Comparison of ENCODE assay signal across 7 mouse cellular contexts in genomic region chr8:70302358-70302890, GRCm38 (mm10). TPM values are rescaled to one million over a fixed set of nuclear protein-coding genes. Genes with fewer than 3 reads are reported as not detected.
A peak's percentile ranks its signal among the peaks of the same experiment; 100 is the strongest.
DNase-seq lines count a peak whose midpoint lies in the region; ATAC-seq lines count a peak whose summit lies in the region.

Gene Ddx49, minus strand, starts transcription at chr8:70302489.
Gene Cope, plus strand, starts transcription at chr8:70302518.

- peak within 1 kb of the TSS; percentile 67; the same call in 1 of the 2 replicates for H3K27ac ChIP-seq in intestine, embryonic 16.5 days (ENCODE audit: low read length)
- no peak within 1 kb of the TSS for H3K27ac ChIP-seq in midbrain, embryonic 11.5 days (ENCODE audit: low read depth, low read length)

- peak within 1 kb of the TSS; percentile 78 for H3K4me3 ChIP-seq in intestine, embryonic 16.5 days (ENCODE audit: low read length)
- H3K4me3 ChIP-seq in midbrain, embryonic 11.5 days (ENCODE audit: low read depth, low read length) = peak within 1 kb of the TSS; percentile 84

- H3K9me3 ChIP-seq in intestine, embryonic 16.5 days (ENCODE audit: control insufficient read depth, low read length) = no peaks in the 10 kb centered on the region
- no peaks in the 10 kb centered on the region for H3K9me3 ChIP-seq in midbrain, embryonic 11.5 days (ENCODE audit: control insufficient read depth, low read length)

- peaks cover 12% of the 10 kb centered on the region for H3K4me1 ChIP-seq in intestine, embryonic 16.5 days (ENCODE audit: control insufficient read depth, insufficient read depth, low read length)
- peaks cover 15% of the 10 kb centered on the region for H3K4me1 ChIP-seq in midbrain, embryonic 11.5 days (ENCODE audit: control insufficient read depth, insufficient read depth, low read length)

- intact Hi-C loops in left cerebral cortex, postnatal 36 days (cut with DNase I) = no loop called here

- WGBS in intestine, embryonic 16.5 days = under 1% methylated on average over 40 of the region's 40 CpGs
- WGBS in midbrain, embryonic 11.5 days = under 1% methylated on average over 40 of the region's 40 CpGs

- peak within 1 kb of the TSS; percentile 84 for H3K9ac ChIP-seq in intestine, embryonic 16.5 days (ENCODE audit: low read depth, low read length)
- H3K9ac ChIP-seq in midbrain, embryonic 11.5 days (ENCODE audit: low read length) = peak within 1 kb of the TSS; percentile 80

- peak; percentile 91 for DNase-seq in adrenal gland, adult 8-10 months
- DNase-seq in embryo, embryonic 9.5 days (ENCODE audit: extremely low spot score) = peak; percentile 95
- peak; percentile 82 to 93 for DNase-seq in gastrocnemius, postnatal 4 days (ENCODE audit: low spot score in 2 of 2)
- peak; percentile 97 for DNase-seq in left cerebral cortex, postnatal 36 days (ENCODE audit: low spot score in 2 of 2)
- peak; percentile 100 for DNase-seq in midbrain, embryonic 11.5 days (ENCODE audit: low spot score, missing footprints)
- peak; percentile 89 for DNase-seq in skeletal muscle tissue, adult 2 months (ENCODE audit: low read depth, low spot score)

- no peaks in the 10 kb centered on the region for H3K27me3 ChIP-seq in intestine, embryonic 16.5 days (replicated peaks; ENCODE audit: control insufficient read depth, insufficient read depth, low read length)
- no peaks in the 10 kb centered on the region for H3K27me3 ChIP-seq in midbrain, embryonic 11.5 days (ENCODE audit: control insufficient read depth, insufficient read depth, low read length)

- H3K36me3 ChIP-seq in intestine, embryonic 16.5 days (ENCODE audit: control insufficient read depth, insufficient read depth, low read length) = peaks cover 20% of the 10 kb centered on the region
- peaks cover 13% of the 10 kb centered on the region for H3K36me3 ChIP-seq in midbrain, embryonic 11.5 days (ENCODE audit: control insufficient read depth, insufficient read depth, low read length)

- H3K4me2 ChIP-seq in intestine, embryonic 16.5 days (ENCODE audit: low read depth, low read length) = peak within 1 kb of the TSS; percentile 72
- H3K4me2 ChIP-seq in midbrain, embryonic 11.5 days = peak within 1 kb of the TSS; percentile 93

- ATAC-seq in intestine, embryonic 16.5 days = peak; percentile 92
- peak; percentile 94 for ATAC-seq in midbrain, embryonic 11.5 days (ENCODE audit: low FRiP score)

RNA-seq across cellular contexts. Expression of gene Ddx49, which starts in this region (rescaled TPM):
- 10 to 100 TPM; 74.5 to 93.4 (median 86.3) TPM for total RNA-seq in adrenal gland, adult 8-10 months (2022)
- 10 to 100 TPM; 42.8 to 42.9 TPM for total RNA-seq in gastrocnemius, postnatal 4 days (2021)
- 44.2 and 48.4 TPM in 2 replicates for polyA plus RNA-seq in intestine, embryonic 16.5 days (2015; fragmentation: Nextera tagmentation; extraction: Ambion mirVana)
- 10 to 100 TPM; 47.8 to 49.8 TPM for total RNA-seq in left cerebral cortex, postnatal 36 days (2021)
- polyA plus RNA-seq in midbrain, embryonic 11.5 days (2014; fragmentation: Nextera tagmentation; extraction: Ambion mirVana) = 45.7 and 49.7 TPM in 2 replicates

RNA-seq across cellular contexts. Expression of gene Cope, which starts in this region (rescaled TPM):
- 100 to 1,000 TPM; 190 to 236 (median 226) TPM for total RNA-seq in adrenal gland, adult 8-10 months (2022)
- total RNA-seq in gastrocnemius, postnatal 4 days (2021) = 100 to 1,000 TPM; 168 to 177 TPM
- 432 and 443 TPM in 2 replicates for polyA plus RNA-seq in intestine, embryonic 16.5 days (2015; fragmentation: Nextera tagmentation; extraction: Ambion mirVana)
- 100 to 1,000 TPM; 124 to 139 TPM for total RNA-seq in left cerebral cortex, postnatal 36 days (2021)
- 230 and 240 TPM in 2 replicates for polyA plus RNA-seq in midbrain, embryonic 11.5 days (2014; fragmentation: Nextera tagmentation; extraction: Ambion mirVana)
